Mouse (Mus musculus) lung, adult 2 months (tissue): ENCODE results near the gene Col23a1.

Source experiments
- CTCF ChIP-seq: fragments of 200-500 bp; IDR thresholded peaks from 2 replicates; pipeline ENCODE4 v1.5.1; 2011; ENCODE audit warnings: mild to moderate bottlenecking, low read length, control low read depth; ENCODE audit not compliant: insufficient read depth
- POLR2A ChIP-seq: fragments of 200-500 bp; IDR thresholded peaks from 2 replicates; pipeline ENCODE4 v1.6.1; 2011; ENCODE audit warnings: low read depth, mild to moderate bottlenecking, control low read depth, low read length, borderline replicate concordance; ENCODE audit errors: extremely low read depth

- TF ChIP-seq CTCF = no peak
- TF ChIP-seq POLR2A = no peak
Observed at GRCm38 (mm10) chr11:51586411-51586810, 296.7 kb downstream of the Col23a1 start.
